In the genomic region with DNA sequence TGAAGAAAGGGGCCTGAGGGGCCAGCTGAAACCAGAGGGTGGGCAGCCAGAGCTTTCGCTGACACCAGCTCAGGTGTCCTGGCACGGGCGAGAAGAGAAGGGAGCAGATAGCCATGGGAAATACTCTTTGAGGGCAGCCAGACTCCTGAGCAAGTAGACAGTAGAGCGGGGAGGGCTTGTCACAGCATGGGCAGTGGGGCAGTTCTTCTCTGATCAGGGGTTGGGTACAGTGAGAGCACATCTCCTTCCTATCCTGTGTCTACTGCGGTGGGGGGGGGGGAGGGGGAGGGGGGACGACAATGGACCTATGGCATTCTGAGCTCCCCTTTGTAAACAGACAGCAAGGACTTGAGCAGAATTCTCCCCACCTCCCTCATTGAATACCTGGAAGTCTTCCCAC, we compare ENCODE assay signal across 22 mouse cellular contexts.
DNase-seq lines count a peak whose midpoint lies in the region; ATAC-seq and TF ChIP-seq lines count a peak whose summit lies in the region.
"Had no signal": no experiment of that assay in that cellular context is flagged by ENCODE, and none has a peak within 500 bp of the region (broad histone marks: within the 10 kb centered on the region; RNA-seq: fewer than 3 reads in every experiment).

No protein-coding gene starts in this region.

- DNase-seq in forebrain, embryonic 11.5 days (ENCODE audit: low spot score): no peak
- no peak for DNase-seq in hindbrain, embryonic 10.5 days (ENCODE audit: low spot score)
- no peak for DNase-seq in hindbrain, embryonic 11.5 days (ENCODE audit: low spot score)
- no peak for DNase-seq in lung, postnatal 14 days
- DNase-seq in gastrocnemius, adult 2 months: no peak
- DNase-seq: adrenal gland, postnatal 10 days; cerebellum, adult 9-11 months; gastrocnemius, postnatal 25 days; kidney, adult 8-10 months; kidney, postnatal 25 days; liver, embryonic 13.5 days; right cerebral cortex, adult 18-20 months; thymus, postnatal 25 days had no signal

- H3K27ac ChIP-seq in forebrain, embryonic 12.5 days: 0 out of 2 replicates have a peak overlapping the region, but pooled peaks have one; percentile 50
- no peak overlapping the region for H3K27ac ChIP-seq in forebrain, embryonic 11.5 days (ENCODE audit: low read depth, low read length)
- H3K27ac ChIP-seq in hindbrain, embryonic 10.5 days: 0 out of 2 replicates have a peak overlapping the region, but pooled peaks have one; percentile 16
- H3K27ac ChIP-seq in hindbrain, embryonic 11.5 days (ENCODE audit: low read depth, low read length): no peak overlapping the region
- no peak overlapping the region for H3K27ac ChIP-seq in lung, embryonic 15.5 days
- peak overlapping the region; percentile 47; the same call in 1 of the 2 replicates for H3K27ac ChIP-seq in forebrain, embryonic 15.5 days (replicated peaks)
- H3K27ac ChIP-seq in gastrocnemius, adult 2 months: no peak overlapping the region
- H3K27ac ChIP-seq: embryonic facial prominence, embryonic 13.5 days; left cerebral cortex, adult 2 months; liver, embryonic 13.5 days; neural tube, embryonic 12.5 days had no signal

- peaks cover 5% of the 10 kb centered on the region for H3K4me1 ChIP-seq in forebrain, embryonic 12.5 days
- H3K4me1 ChIP-seq in forebrain, embryonic 11.5 days (replicated peaks; ENCODE audit: control insufficient read depth, insufficient read depth, low read length): no peaks in the 10 kb centered on the region; the same call in 1 of the 2 replicates
- H3K4me1 ChIP-seq in hindbrain, embryonic 10.5 days (replicated peaks): peaks cover 9% of the 10 kb centered on the region
- no peaks in the 10 kb centered on the region for H3K4me1 ChIP-seq in hindbrain, embryonic 11.5 days (replicated peaks; ENCODE audit: control insufficient read depth, insufficient read depth, low read length)
- H3K4me1 ChIP-seq in lung, embryonic 15.5 days: peaks cover 13% of the 10 kb centered on the region
- peaks cover 22% of the 10 kb centered on the region for H3K4me1 ChIP-seq in forebrain, embryonic 15.5 days
- H3K4me1 ChIP-seq: embryonic facial prominence, embryonic 13.5 days; liver, embryonic 13.5 days; neural tube, embryonic 12.5 days had no signal

- 85% methylated on average over 5 of the region's 6 CpGs for WGBS in forebrain, embryonic 12.5 days
- WGBS in forebrain, embryonic 11.5 days: 85% methylated on average over 4 of the region's 6 CpGs
- 85% methylated on average over 6 of the region's 6 CpGs for WGBS in hindbrain, embryonic 10.5 days
- 86% methylated on average over 5 of the region's 6 CpGs for WGBS in hindbrain, embryonic 11.5 days
- 72% methylated on average over 6 of the region's 6 CpGs for WGBS in lung, embryonic 15.5 days
- 71% methylated on average over 6 of the region's 6 CpGs for WGBS in forebrain, embryonic 15.5 days

- H3K4me3 ChIP-seq in forebrain, embryonic 12.5 days (replicated peaks): no peak overlapping the region
- no peak overlapping the region for H3K4me3 ChIP-seq in forebrain, embryonic 11.5 days (ENCODE audit: low read depth, low read length)
- no peak overlapping the region for H3K4me3 ChIP-seq in hindbrain, embryonic 10.5 days
- H3K4me3 ChIP-seq in hindbrain, embryonic 11.5 days (ENCODE audit: low read depth, low read length): no peak overlapping the region
- no peak overlapping the region for H3K4me3 ChIP-seq in lung, embryonic 15.5 days
- no peak overlapping the region for H3K4me3 ChIP-seq in forebrain, embryonic 15.5 days
- H3K4me3 ChIP-seq in gastrocnemius, adult 2 months: no peak overlapping the region
- H3K4me3 ChIP-seq: embryonic facial prominence, embryonic 13.5 days; left cerebral cortex, adult 2 months; liver, embryonic 13.5 days; neural tube, embryonic 12.5 days had no signal

- H3K36me3 ChIP-seq in forebrain, embryonic 12.5 days (replicated peaks): 0 out of 2 replicates have a peak, but pooled peaks cover 10% of the 10 kb centered on the region
- no peaks in the 10 kb centered on the region for H3K36me3 ChIP-seq in forebrain, embryonic 11.5 days (ENCODE audit: control insufficient read depth, insufficient read depth, low read length)
- H3K36me3 ChIP-seq in hindbrain, embryonic 10.5 days: 0 out of 2 replicates have a peak, but pooled peaks cover 7% of the 10 kb centered on the region
- no peaks in the 10 kb centered on the region for H3K36me3 ChIP-seq in hindbrain, embryonic 11.5 days (ENCODE audit: control insufficient read depth, insufficient read depth, low read length)
- no peaks in the 10 kb centered on the region for H3K36me3 ChIP-seq in lung, embryonic 15.5 days
- peaks cover 8% of the 10 kb centered on the region for H3K36me3 ChIP-seq in forebrain, embryonic 15.5 days
- H3K36me3 ChIP-seq: embryonic facial prominence, embryonic 13.5 days; G1E; liver, embryonic 13.5 days; neural tube, embryonic 12.5 days had no signal

- no peaks in the 10 kb centered on the region for H3K27me3 ChIP-seq in forebrain, embryonic 12.5 days
- H3K27me3 ChIP-seq in forebrain, embryonic 11.5 days (ENCODE audit: control insufficient read depth, insufficient read depth, low read length): no peaks in the 10 kb centered on the region
- H3K27me3 ChIP-seq in hindbrain, embryonic 10.5 days (ENCODE audit: insufficient read depth, poor library complexity, severe bottlenecking): no peaks in the 10 kb centered on the region
- no peaks in the 10 kb centered on the region for H3K27me3 ChIP-seq in hindbrain, embryonic 11.5 days (ENCODE audit: control insufficient read depth, insufficient read depth, low read length)
- no peaks in the 10 kb centered on the region for H3K27me3 ChIP-seq in lung, embryonic 15.5 days
- no peaks in the 10 kb centered on the region for H3K27me3 ChIP-seq in forebrain, embryonic 15.5 days
- H3K27me3 ChIP-seq: embryonic facial prominence, embryonic 13.5 days; liver, embryonic 13.5 days; neural tube, embryonic 12.5 days had no signal

- no peak for ATAC-seq in forebrain, embryonic 12.5 days (ENCODE audit: low FRiP score)
- no peak for ATAC-seq in forebrain, embryonic 11.5 days (replicated peaks; ENCODE audit: low FRiP score)
- no peak for ATAC-seq in hindbrain, embryonic 11.5 days (ENCODE audit: low FRiP score)
- ATAC-seq in lung, embryonic 15.5 days (ENCODE audit: borderline replicate concordance, extremely low read depth, low FRiP score, low TSS enrichment): peak; percentile 43; the same call in 1 of the 2 replicates
- ATAC-seq in forebrain, embryonic 15.5 days (replicated peaks): peak; percentile 32; the same call in 1 of the 2 replicates
- ATAC-seq: activated CD4-positive, CD25-positive, alpha-beta regulatory T cell, adult 4 months; inflammation-experienced regulatory T-cells, adult 6 months had no signal

- no peak overlapping the region for H3K9ac ChIP-seq in forebrain, embryonic 12.5 days
- no peak overlapping the region for H3K9ac ChIP-seq in forebrain, embryonic 11.5 days (ENCODE audit: low read length)
- no peak overlapping the region for H3K9ac ChIP-seq in hindbrain, embryonic 11.5 days (ENCODE audit: low read depth, low read length)
- H3K9ac ChIP-seq in lung, embryonic 15.5 days: no peak overlapping the region
- no peak overlapping the region for H3K9ac ChIP-seq in forebrain, embryonic 15.5 days (replicated peaks)
- H3K9ac ChIP-seq: embryonic facial prominence, embryonic 13.5 days; liver, embryonic 13.5 days; neural tube, embryonic 12.5 days had no signal

- TF ChIP-seq CTCF in gastrocnemius, adult 2 months (IDR thresholded peaks at IDR 0.05): no peak

- no peak overlapping the region for H3K4me2 ChIP-seq in forebrain, embryonic 12.5 days
- no peak overlapping the region for H3K4me2 ChIP-seq in forebrain, embryonic 11.5 days (ENCODE audit: low read depth, low read length, severe bottlenecking)
- H3K4me2 ChIP-seq in hindbrain, embryonic 11.5 days (replicated peaks; ENCODE audit: low read depth, low read length): no peak overlapping the region
- H3K4me2 ChIP-seq in lung, embryonic 15.5 days: no peak overlapping the region
- H3K4me2 ChIP-seq in forebrain, embryonic 15.5 days (replicated peaks): no peak overlapping the region
- H3K4me2 ChIP-seq: embryonic facial prominence, embryonic 13.5 days; liver, embryonic 13.5 days; neural tube, embryonic 12.5 days had no signal

- intact Hi-C loops in gastrocnemius, adult 2 months (cut with DNase I): loop anchor here (10.0 kb wide), 1 partner anchor 56 kb away; no protein-coding TSS in a partner anchor

- H3K9me3 ChIP-seq in forebrain, embryonic 12.5 days: no peaks in the 10 kb centered on the region
- no peaks in the 10 kb centered on the region for H3K9me3 ChIP-seq in forebrain, embryonic 11.5 days (ENCODE audit: control insufficient read depth, low read length)
- no peaks in the 10 kb centered on the region for H3K9me3 ChIP-seq in hindbrain, embryonic 10.5 days
- H3K9me3 ChIP-seq in hindbrain, embryonic 11.5 days (ENCODE audit: control insufficient read depth, low read length): no peaks in the 10 kb centered on the region
- H3K9me3 ChIP-seq in lung, embryonic 15.5 days: no peaks in the 10 kb centered on the region
- H3K9me3 ChIP-seq in forebrain, embryonic 15.5 days: no peaks in the 10 kb centered on the region
- H3K9me3 ChIP-seq: embryonic facial prominence, embryonic 13.5 days; G1E; liver, embryonic 13.5 days; neural tube, embryonic 12.5 days had no signal

Comparison
In these comparisons a context has a peak if more than half of its experiments do, and no peak if none do; other contexts are left out.
1. ATAC-seq: peak in lung, embryonic 15.5 days (single experiment) and forebrain, embryonic 15.5 days (single experiment); none in forebrain, embryonic 12.5 days (single experiment), forebrain, embryonic 11.5 days (single experiment) and hindbrain, embryonic 11.5 days (single experiment).
2. H3K27ac ChIP-seq: peak in forebrain, embryonic 12.5 days (single experiment), hindbrain, embryonic 10.5 days (single experiment) and forebrain, embryonic 15.5 days (single experiment); none in forebrain, embryonic 11.5 days (single experiment), hindbrain, embryonic 11.5 days (single experiment), lung, embryonic 15.5 days (single experiment) and gastrocnemius, adult 2 months (single experiment).